Mouse (Mus musculus) common myeloid progenitor, adult 5-6 weeks (primary cell): Measurements from ENCODE around the gene Angptl7. TPM values are rescaled to one million over a fixed set of nuclear protein-coding genes. Genes with fewer than 3 reads are reported as not detected.

Source experiments
- ATAC-seq: replicated peaks from 2 replicates; pipeline ENCODE4 v1.8.0; 2016; ENCODE audit warnings: low read depth, mild to moderate bottlenecking, moderate TSS enrichment, inconsistent platforms; ENCODE audit not compliant: poor library complexity, severe bottlenecking
- total RNA-seq: library from RNA; stranded (forward); fragments of 200-1000, 187-1606 nt; gene quantifications from 2 replicates; pipeline ENCODE4 v1.2.3, GENCODE M21; 2017

Angptl7 gene
- not detected in 2 replicates for total RNA-seq

DNA sequence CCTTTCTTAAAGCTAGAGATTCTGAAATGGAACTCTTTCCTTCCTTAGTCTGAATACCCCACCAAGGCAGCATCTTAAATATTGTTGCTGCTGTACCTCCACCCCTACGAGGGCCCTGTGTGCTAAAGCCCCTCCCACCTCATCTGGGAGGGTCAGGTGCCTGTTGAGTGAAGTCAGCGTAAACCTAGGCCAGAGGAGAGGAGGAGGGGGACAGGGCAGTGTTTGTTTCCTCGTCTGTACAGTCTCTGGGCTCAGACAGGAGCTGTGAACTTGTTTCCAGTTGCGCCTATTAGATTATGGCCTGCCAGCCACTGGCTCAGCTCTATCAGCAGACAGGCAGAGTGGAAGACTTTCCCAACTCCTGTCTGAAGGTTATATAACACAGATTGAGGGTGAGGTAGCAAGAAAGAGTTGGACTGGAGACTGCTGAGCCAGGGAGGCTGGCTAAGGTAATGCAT is at the start of gene Angptl7:
Gene Angptl7, minus strand, starts transcription at position 51 of the 458 bp plus-strand sequence.
- ATAC-seq, result no peak

DNA sequence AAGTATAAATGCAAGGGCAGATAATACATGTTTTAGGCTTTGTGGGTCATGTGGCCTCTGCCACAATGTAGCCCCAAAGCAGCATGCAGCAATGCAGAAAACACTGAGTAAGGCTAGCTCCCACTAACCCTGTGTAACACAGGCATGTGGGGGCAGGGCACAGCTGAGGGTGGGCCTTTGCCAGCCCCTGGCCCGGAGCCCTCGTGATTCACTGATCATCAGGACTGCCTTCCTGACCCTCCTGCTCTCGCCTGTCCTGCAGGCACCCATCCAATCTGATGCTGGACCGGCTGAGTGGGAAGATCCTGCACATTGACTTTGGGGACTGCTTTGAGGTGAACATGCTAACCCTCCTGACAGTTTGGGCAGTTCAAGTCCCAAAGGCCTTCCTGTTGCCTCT is 48.8 kb upstream of the Angptl7 start:
- ATAC-seq, result no peak

DNA sequence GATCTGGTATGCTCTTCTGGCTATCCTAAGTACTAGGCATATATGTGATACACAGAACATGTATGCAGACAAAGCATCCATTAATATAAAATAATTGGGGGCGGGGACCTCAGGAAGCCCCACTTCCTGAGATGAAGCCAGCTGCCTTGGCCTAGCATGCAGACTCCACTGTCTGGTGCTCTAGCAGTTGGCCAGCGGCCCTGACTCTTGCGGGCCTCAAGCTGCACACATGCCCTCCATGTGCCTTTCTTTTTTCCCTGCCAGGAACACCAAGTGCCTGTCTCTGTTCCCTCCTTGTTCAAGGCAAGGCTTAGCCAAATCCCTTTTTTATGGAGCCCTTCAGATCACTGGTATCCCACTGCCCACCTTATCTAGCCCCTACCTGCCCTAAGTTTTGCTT is 35.6 kb upstream of the Angptl7 start:
- no peak for ATAC-seq

DNA sequence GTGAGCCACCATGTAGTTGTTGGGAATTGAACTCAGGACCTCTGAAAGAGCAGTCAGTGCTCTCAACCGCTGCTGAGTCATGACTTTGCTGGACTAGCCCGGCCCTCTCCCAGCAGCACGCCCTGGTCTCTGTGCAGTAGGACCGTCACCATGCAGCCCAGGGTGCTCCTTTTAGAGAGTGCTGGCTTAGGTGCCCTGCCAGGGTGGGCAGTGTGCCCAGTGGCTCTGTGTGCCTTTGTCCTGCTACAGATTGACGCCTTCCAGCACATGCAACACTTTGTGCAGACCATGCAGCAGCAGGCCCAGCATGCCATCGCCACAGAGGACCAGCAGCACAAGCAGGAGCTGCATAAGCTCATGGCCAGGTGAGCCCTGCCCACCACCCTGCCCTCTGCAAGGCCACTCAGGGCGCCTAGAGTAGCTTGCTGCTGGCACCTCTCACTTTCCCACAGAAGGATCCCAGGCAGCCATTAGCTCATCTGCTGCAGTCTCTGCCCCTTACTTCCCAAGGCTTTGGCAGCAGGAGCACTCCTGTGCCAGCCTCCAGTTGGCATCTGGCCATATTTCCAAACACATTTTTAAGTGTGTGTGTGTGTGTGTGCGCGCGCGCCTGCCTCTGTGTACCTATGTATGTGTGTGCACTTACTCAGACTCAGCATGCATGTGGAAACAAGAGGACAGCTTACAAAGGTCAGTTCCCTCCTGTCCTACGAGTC is 33.5 kb upstream of the Angptl7 start:
- no peak for ATAC-seq

DNA sequence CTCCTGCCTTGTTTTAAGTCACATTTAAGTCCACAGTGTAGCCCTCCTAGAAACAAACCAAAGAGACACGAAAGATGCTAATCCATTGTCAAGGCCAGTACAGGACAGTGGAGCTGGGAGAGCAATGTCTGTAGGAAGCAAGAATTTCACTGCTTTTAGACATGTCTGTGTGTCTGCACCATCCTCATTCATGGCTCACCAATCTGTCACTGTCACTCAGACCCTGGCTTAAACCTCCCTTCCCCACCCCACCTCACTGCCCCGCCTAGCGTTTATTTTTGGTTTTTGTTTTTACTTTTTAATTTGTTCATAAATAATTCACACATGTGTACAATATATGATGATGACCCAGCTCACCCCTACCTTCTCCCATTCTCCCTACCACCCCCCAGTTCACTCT is 32.3 kb upstream of the Angptl7 start:
- ATAC-seq, result no peak

DNA sequence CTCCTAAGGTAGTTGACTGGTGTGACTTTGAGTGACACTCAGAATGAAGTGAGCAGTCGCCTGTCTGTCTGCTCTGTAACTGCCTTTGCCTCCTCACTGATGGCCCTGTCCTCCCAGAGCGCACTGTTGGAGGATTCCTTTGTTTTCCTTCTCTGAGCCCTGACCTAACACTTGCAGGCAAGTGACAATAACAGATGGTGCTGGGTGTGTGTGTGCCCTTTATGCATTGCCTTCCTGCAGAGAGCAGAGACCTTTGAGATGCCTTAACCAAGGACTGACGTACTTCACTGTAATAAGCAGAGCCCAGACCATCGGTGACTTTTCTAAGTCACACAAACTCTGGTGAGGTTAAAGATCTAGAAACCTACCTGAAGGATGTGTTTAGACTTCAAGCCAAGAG is 31.1 kb upstream of the Angptl7 start:
- ATAC-seq, result no peak

DNA sequence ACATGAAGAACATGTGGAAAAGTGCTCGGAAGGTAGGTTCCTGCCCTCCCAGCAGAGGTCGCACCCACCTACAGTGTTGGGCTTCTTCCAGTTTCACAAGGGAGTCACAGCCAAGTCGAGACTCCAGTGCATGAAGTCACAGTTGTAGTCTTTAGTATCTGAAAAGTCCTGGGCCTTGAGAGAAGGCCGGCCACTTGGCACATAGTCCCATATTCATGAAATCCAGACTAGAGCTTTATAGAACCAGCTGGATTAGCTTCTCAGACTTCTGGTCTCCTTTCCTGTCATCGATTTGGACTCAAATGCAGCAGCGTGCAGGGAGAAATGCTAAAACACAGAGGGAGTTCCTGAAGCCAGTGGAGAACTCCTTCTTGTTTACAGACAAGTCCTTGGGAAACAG is 30.5 kb upstream of the Angptl7 start:
- no peak for ATAC-seq

DNA sequence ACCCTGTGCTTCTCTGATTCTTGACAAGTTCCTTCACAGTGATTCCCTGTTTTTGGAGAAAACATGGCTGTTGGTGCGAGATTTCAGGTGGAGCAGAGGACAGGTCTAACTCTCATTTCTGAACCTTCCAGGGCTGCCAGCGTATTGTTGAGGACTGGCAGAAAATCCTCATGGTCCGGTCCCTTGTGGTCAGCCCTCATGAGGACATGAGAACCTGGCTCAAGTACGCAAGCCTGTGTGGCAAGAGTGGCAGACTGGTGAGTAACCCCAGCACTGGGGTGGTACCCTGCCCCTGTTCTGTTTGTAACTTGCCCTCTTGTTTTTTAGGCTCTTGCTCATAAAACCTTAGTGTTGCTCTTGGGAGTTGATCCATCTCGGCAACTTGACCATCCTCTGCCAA is 30.1 kb upstream of the Angptl7 start:
- ATAC-seq, result no peak

DNA sequence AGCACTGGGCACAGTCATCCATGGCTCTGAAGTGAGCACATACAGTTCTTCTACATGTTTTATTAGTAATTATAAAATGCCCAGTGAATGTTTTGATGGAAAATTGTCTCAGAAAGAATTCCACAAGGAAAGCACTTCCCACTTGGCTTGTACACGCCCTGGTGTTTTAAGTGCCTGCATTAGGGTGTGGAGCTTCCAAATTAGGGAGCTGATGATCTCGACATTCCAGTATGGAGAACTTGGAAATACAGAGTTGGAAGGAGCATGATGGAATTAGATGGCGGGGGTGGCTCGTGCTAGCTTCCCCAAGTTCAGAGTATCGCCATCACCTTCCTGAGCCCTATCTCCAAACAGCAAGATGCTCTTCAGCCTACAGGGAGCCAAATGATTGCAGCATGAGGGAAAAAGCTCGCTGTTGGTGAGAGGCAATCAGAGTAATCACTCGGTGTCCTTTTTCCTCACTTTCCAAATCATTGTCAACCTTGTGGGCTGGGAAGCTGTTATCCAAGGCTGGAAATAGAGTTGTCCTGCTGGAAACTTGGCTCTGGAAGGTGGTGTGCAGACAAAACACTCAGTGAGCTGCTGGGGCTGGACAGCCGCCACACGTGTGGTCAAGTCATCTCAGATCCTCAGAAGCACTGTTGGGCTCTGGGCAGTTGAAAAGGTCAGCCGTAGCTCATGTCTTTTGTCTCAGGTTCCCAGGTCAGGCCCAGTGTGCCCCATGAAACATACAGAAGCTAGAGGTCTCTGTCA is 27.1 kb upstream of the Angptl7 start:
- no peak for ATAC-seq

DNA sequence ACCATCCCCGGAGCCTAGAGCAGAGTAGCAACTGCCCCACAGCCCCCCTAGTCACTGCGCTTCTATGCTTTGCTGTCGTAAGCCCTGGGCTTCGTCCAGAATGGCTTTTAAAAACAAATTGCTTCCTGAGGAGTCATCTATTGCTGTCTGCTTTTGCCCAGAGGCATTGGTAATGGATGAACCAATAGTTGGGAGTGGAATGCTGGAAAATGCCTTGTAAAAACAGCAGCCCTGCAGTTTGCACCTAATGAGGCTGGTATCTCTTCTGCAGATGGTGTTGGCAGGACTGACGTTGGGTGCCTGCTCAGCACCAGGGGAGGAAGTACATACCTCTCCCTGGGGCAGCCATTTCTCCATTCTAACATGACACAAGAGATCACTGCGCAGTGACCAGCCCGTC is 23.3 kb upstream of the Angptl7 start:
- no peak for ATAC-seq

DNA sequence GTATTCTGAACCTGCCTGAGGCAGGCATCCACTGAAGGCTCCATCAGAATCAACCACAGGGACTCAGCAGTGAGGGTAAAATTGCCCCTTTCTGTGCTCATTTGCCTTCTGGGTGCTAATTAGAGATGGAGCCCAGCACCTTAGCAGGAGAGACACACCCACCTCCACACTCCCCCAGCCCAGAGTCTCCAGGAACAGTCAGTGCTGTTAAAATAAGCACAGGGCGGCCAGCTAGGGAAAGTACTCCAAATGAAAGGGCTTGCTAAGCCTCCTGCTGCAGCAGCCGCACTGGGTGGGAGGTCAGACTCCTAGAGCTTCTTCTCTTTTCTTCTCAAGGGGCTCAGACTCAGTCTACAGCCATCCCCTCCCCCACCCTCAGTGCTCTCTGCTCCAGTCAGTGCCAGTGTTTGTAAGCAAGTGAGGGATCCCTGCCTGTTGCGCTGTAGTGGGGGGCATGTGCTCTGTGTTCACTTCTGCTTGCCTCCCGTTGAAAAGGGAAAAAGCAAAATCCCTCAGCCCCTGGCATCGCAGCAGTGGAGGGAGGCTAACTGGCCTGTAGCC is 18.1 kb upstream of the Angptl7 start:
- ATAC-seq, result no peak

DNA sequence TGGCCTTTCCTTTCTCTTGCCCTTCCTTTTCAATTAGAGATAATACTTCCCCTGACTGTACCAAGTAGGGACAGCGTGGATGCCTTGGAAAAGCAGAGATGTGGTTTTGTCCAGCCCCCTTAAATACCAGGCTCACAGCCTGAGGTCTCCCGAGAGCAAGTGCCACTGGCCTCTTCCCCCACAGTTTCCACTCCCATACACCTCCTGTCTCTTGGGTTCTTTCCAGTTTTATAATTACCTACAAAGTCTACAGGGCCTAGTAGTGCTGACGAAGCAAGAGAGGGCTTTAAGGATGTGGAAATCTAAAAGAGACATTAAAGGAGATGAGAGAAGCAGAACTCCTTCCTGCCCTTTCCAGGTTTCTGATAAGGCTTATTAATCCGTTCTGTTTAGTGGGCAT is 17.5 kb upstream of the Angptl7 start:
- ATAC-seq, result no peak

DNA sequence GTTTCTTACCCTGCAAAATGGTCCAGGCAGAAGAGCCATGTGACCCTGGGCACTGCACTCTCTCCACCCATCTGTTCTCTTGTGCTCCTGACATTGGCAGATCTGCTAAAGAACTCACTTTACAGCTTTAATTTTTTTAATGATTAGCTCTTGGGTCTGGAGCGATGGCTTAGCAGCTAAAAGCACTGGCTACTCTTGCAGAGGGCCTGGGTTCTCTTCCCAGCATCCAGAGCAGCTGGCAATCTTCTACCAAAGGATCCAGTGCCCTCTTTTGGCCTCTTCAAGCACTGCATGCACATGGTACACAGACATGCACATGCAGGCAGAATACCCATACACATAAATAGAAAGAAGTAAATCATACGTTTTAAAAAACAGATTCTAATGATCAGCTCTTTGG is 15.1 kb upstream of the Angptl7 start:
- 0 out of 2 replicates have a peak, but pooled peaks have one; percentile 45 for ATAC-seq

DNA sequence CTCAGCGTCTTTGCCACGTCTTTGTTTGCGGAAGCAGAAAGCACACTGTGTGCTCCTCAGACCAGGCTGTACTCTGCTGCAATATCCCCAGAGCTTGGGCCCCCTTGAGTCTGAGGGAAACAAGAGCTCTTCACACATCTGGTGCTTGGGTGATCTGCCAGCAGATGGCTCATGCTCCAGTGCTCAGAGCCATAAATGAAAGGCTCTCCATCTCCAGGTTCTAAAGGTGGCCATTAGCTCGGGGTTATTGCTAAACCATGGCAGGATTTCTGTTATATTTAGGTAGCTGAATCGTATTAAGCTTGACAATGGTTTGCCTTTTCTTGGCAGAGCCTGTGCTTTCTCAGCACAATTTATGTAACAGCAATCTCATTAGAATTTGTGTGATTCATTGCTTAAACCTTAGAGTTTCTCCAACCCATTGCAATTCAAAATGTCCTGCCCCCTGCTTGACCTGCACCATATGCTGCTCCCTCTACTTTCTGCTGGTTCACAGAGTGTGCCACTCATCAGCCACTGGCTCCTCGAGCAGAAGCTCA is 12.8 kb upstream of the Angptl7 start:
- ATAC-seq, result no peak

DNA sequence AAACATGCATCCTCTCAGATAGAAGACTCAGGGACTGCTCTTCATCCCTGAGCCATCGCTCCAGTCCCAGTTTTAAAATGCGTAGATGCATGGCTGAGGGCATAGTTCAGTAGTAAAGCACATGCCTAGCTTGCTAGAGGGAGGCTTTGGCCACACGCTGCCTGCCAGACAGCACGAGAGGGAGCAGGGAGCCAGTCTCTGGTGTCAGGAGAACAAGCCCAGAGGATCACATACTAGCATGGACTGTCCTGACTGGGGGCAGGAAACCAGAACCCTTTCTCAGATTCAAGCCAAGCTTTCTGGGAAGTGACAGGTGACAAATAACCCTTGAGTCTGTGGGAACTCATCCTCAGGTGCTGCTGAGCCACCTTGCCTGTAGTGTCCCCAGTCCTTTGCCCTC is 11.1 kb upstream of the Angptl7 start:
- no peak for ATAC-seq

DNA sequence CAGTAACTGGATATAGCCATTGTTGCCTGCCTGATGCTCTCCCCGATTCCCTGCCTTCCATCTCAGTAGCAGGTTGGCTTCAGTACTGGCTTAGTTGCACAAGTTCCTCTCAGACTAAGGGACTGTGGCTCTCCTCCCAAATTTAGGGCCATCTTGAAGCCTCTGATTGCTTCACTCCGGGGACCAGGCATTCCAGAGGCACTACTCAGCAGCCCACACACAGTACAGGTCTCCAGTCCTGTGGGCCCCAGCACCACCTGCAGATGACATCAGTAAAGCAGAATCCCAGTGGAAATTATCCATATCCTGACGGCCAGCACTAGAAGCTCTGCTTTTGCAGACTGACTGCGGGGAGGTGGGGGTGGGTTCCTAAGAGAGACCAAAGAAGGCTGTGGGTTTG is 10.4 kb upstream of the Angptl7 start:
- ATAC-seq, result no peak

DNA sequence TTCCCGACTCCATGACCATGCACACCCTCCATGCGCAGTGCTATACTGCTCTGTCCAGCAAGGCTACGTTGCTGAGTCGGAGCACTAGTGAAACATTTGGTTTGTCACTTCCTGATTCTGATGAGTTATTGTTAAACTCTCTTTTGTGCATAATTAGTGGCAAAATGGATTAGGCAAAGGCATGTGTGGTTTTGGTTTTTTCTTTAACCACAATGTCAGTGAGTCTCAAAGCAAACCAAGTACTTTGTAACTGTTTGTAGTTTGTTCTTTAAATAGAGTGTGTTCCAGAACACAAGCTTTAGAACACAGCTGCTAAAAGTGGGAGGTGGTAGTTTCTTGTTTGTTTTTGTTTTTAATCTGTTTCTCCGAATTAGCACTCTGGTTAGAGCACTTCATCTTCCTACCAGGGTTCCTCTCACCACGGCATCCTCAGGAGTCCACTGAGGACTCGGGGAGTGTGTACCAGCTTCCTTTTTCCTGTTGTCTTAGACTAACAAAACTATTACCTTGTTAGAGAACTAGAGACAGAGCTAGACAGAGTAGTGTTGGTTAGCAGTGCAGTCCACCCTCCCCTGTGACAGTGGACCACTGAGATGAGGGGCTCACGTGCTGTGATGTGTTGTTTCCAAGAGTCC is 9.3 kb upstream of the Angptl7 start:
- ATAC-seq, result peak; percentile 95

DNA sequence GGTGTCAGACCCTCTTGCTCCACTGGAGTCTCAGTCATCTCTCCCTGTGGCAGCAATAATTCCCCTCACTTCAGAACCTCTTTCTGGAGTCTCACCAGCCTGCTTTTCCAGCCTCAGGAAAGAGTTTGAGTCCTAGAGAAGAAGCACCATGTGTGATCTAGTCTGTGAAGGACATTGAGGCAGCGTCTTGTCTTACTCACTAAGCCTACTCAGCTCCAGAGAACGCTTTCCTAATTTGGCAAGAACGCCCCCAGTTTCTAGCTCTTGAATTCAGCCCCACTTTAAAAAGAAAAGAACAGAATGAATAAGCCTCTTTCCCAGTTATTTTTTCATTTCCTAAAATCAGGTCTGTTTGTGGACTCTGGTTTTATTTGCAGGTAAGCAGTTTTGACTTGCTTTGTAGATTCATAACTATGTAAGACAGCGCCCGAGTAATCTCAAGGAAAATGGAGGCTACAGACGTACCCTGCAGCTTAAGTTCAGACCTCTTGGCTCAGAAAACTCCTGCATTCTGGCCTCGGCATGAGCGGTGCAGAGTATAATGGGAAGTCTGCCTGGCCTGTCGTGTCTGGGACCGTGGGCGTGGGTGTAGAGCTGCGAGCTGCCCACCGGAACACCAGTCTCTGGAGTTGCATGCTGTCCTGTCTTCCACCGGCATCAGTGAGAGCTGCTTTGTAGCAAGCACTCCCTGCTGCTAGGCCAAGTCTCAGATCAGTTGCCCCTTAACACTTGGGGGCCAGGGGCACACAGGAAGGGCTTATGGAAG is 8.0 kb upstream of the Angptl7 start:
- no peak for ATAC-seq

DNA sequence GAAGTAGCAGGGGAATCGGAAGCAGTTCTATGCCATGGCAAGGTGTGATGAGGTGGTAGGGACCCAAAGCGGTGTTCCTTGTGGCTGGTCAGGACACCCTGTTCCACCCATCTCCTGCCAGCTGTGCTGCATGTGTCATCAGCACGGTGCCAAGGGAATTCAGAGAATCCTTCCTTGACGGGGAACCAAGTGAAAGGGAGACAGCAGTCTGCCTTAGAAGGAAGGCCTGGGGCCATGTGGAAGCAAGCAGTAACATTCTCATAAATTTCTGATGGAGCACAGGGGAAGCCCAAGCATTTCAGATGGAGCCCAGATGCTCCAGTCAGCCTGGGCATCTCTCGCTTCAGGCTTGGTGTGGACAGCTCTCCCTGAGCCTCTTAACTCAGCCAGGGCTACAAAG is 7.3 kb upstream of the Angptl7 start:
- ATAC-seq, result no peak

DNA sequence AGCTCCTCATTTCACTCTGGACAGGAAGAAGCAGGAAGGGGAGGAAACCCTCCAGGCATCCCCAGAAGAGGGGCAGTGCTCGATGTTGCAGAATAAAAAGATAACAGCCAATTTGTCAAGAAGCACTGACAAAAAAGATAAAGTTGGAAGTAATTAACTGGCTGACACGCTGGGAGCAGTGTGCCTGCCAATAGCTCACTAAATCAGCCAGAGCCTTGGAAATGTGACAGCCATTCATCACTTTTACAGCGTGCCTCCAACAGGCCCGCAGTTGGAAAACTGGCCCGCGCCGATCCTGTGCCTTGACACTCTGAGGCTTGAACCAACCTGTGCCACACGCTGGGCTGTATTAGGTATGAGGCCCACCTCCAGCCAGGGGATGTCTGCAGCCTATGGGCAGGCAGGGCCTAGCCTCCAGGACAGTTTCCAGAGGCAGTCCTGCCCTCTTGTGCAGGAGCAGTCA is 4.3 kb upstream of the Angptl7 start:
- ATAC-seq, result no peak
